Mouse (Mus musculus) forebrain, embryonic 12.5 days (tissue): ENCODE measurements around the gene Plekhs1. TPM values are rescaled to one million over a fixed set of nuclear protein-coding genes. Genes with fewer than 3 reads are reported as not detected.
"Not testable (repeated sequence)": the region's sequence is repeated elsewhere in the genome, so short reads cannot be mapped to it uniquely, and the experiment has no call there.

Experiments
- ATAC-seq: fragments of 200-750 bp; cut with Nextera tagmentation; 2 replicates; pipeline ENCODE4 v1.8.0; 2017; ENCODE audit warnings: moderate TSS enrichment; ENCODE audit not compliant: low FRiP score
- H3K27ac ChIP-seq: fragments of 300-500 bp; sonication (generic); 2 replicates; pipeline ENCODE4 v1.5.1; 2016; ENCODE audit warnings: mild to moderate bottlenecking
- H3K27me3 ChIP-seq: fragments of 300-500 bp; sonication (generic); 2 replicates; pipeline ENCODE4 v1.6.1; 2016; ENCODE audit warnings: mild to moderate bottlenecking
- H3K36me3 ChIP-seq: fragments of 300-500 bp; sonication (generic); replicated peaks from 2 replicates; pipeline ENCODE4 v1.6.1; 2016; ENCODE audit warnings: mild to moderate bottlenecking
- H3K4me1 ChIP-seq: fragments of 300-500 bp; sonication (generic); 2 replicates; pipeline ENCODE4 v1.6.1; 2016
- H3K4me2 ChIP-seq: fragments of 300-500 bp; sonication (generic); 2 replicates; pipeline ENCODE4 v1.6.1; 2016; ENCODE audit warnings: mild to moderate bottlenecking, moderate library complexity
- H3K4me3 ChIP-seq: fragments of 300-500 bp; sonication (generic); replicated peaks from 2 replicates; pipeline ENCODE4 v1.5.1; 2016; ENCODE audit warnings: mild to moderate bottlenecking
- H3K9ac ChIP-seq: fragments of 300-500 bp; sonication (generic); 2 replicates; pipeline ENCODE4 v1.6.1; 2016; ENCODE audit warnings: mild to moderate bottlenecking
- H3K9me3 ChIP-seq: fragments of 300-500 bp; sonication (generic); 2 replicates; pipeline ENCODE4 v1.6.1; 2016
- WGBS: fragments of 180-500 bp; shearing (Covaris S2); methylation state at CpG from one replicate; pipeline ENCODE4 v1.1.7; 2016; 5-methylcytosine and 5-hydroxymethylcytosine counted together
- polyA plus RNA-seq: library from polyadenylated mRNA; unstranded; fragments of >200 nt; fragmentation: Nextera tagmentation; extraction: Ambion mirVana; gene quantifications from 2 replicates; pipeline ENCODE4 v1.2.1, GENCODE M21; 2016

The Plekhs1 gene
- polyA plus RNA-seq, 1 experiment from 2014 or later, result 0.29 TPM

DNA sequence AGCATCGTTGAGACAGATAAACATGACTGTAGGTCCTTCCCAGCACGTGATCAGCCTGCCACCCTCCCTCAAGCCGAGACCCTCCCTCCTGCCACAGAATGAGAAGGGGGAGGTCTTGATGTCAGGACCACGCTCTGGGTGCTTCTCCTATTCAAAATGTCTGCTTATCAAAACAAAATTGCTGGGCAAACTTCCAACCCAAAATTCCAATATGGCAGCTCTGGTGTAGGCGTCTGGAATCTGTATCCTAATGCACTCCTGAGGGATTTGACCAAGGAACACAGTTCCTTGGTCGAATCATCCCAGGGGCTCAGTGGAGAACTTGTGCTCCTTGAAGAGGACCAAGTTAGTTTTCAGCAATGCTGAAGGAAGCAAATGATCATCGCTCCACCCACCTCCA is 25.5 kb downstream of the Plekhs1 start:
- Histone ChIP-seq H3K4me1 (peaks cover 23% of the 10 kb centered on the region), H3K27me3 (peaks cover 14% of the 10 kb centered on the region; the same call in 1 of the 2 replicates), H3K9me3 (no peaks in the 10 kb centered on the region), H3K4me2 (no peak overlapping the region), H3K4me3 (no peak overlapping the region), H3K27ac (no peak overlapping the region), H3K9ac (no peak overlapping the region), H3K36me3 (no peaks in the 10 kb centered on the region)
- ATAC-seq, result no peak
- WGBS, result 87% methylated on average over 7 of the region's 7 CpGs

DNA sequence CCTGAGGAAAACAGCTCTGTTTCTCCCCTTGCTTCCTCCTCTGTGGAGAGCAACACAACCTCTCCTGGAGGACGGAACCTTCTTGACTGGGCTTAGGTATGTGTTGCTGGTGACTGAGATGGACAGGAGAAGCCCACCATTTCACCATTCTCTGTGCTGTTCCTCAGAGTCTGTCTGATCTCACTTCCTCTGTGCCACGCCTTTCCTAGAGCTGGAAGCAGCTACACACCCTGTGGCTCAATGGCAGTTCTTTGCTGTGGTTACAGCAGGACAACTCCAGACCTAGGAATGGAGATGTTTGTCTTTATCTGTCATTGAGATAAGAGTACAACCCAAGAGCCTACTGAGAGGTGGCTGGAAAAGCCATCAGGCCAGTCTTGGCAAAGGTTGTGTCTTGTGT is 25.9 kb downstream of the Plekhs1 start:
- Histone ChIP-seq H3K9ac (no peak overlapping the region), H3K27me3 (peaks cover 12% of the 10 kb centered on the region; the same call in 1 of the 2 replicates), H3K36me3 (no peaks in the 10 kb centered on the region), H3K9me3 (no peaks in the 10 kb centered on the region), H3K4me3 (no peak overlapping the region), H3K27ac (no peak overlapping the region), H3K4me1 (peaks cover 23% of the 10 kb centered on the region), H3K4me2 (no peak overlapping the region)
- ATAC-seq, result no peak
- 98% methylated on average over 2 of the region's 2 CpGs for whole genome bisulfite sequencing

GRCm38 (mm10) chr19:56489601-56490000 is 28.2 kb downstream of the Plekhs1 start:
- H3K4me1 ChIP-seq, result peaks cover 19% of the 10 kb centered on the region
- H3K36me3 ChIP-seq, result no peaks in the 10 kb centered on the region
- ATAC-seq, result no peak
- peaks cover 7% of the 10 kb centered on the region; the same call in 1 of the 2 replicates for H3K27me3 ChIP-seq
- no peak overlapping the region for H3K9ac ChIP-seq
- no peaks in the 10 kb centered on the region for H3K9me3 ChIP-seq
- WGBS, result 91% methylated on average over 6 of the region's 6 CpGs
- H3K4me2 ChIP-seq, result no peak overlapping the region
- no peak overlapping the region for H3K27ac ChIP-seq
- H3K4me3 ChIP-seq, result no peak overlapping the region

- not testable (repeated sequence) for H3K27ac ChIP-seq, ATAC-seq, H3K4me2 ChIP-seq, H3K9me3 ChIP-seq, H3K9ac ChIP-seq, H3K4me3 ChIP-seq, H3K4me1 ChIP-seq, H3K36me3 ChIP-seq, H3K27me3 ChIP-seq
- WGBS, result no CpG with 5 or more reads among the region's 2 CpGs
Observed at GRCm38 (mm10) chr19:56494157-56494556, 32.7 kb downstream of the Plekhs1 start.

GRCm38 (mm10) chr19:56503069-56503468 is 41.6 kb downstream of the Plekhs1 start:
- ATAC-seq, H3K4me3 ChIP-seq, H3K9ac ChIP-seq, H3K4me2 ChIP-seq, H3K27me3 ChIP-seq, H3K27ac ChIP-seq, H3K9me3 ChIP-seq, H3K4me1 ChIP-seq, H3K36me3 ChIP-seq: not testable (repeated sequence)
- no CpG with 5 or more reads among the region's 5 CpGs for WGBS

DNA sequence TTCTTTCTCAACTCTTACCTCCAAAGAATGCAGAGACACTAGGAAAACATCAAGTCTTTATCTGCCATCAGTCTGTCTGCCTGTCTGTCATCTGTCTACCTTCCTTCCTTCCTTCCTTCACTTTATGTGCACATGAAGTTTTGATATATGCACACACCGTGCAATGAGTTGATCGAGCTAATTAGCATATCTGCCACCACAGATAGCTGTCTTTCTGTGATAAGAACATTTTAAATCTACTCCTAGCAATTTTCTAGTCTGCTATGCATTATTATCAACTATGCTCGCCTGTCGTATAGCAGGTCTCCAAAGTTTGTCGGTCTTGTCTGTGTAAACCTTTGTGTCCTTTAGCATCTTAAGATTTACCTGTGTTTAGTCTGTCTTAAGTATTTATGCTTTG is 42.1 kb downstream of the Plekhs1 start:
- not testable (repeated sequence) for H3K27ac ChIP-seq, H3K9me3 ChIP-seq, H3K4me2 ChIP-seq, H3K27me3 ChIP-seq, H3K4me3 ChIP-seq, ATAC-seq, H3K4me1 ChIP-seq, H3K9ac ChIP-seq, H3K36me3 ChIP-seq
- WGBS, result no CpG with 5 or more reads among the region's 5 CpGs

DNA sequence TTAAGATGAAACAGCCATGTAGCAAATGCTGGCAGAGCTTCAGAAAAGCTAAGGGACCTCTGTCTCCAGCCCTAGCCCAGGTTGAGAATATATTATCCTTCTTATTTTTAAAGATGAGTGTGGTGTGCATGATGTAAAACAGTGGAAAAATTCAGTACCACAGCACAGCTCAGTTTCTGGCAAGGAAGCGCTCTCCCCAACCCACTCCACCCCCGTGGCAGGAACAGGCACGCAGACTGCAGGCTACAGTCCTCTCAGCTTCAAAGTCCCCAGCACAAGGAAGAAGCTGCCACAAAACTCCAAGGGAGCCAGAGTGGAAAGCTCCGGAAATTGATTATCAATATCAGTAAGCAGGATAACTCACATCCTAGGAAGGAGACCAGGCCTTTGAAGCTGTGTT is 49.8 kb downstream of the Plekhs1 start:
- H3K9ac ChIP-seq, H3K27me3 ChIP-seq, H3K36me3 ChIP-seq, H3K27ac ChIP-seq, H3K4me1 ChIP-seq, H3K4me2 ChIP-seq, H3K9me3 ChIP-seq, ATAC-seq, H3K4me3 ChIP-seq: not testable (repeated sequence)
- WGBS, result no CpG with 5 or more reads among the region's 4 CpGs

DNA sequence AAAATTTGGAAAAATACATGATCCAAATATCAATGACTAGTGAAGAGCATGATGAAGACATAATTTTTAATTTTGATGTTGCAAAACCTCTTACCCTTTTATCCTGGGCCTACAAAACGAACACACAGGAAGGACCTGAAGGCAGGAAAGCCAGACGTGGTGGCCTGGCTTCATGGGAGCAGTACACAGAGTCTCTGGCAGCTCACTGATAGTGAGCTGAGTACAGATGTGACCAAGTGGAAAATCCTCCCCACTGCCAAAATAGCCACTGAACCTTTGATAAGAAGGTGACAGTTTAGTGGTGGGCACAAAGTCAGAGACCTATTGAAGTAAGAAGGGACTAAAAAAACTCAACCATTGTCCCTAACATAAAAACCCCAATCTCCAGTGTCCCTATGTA is 52.1 kb downstream of the Plekhs1 start:
- H3K9ac ChIP-seq, H3K9me3 ChIP-seq, H3K27me3 ChIP-seq, H3K27ac ChIP-seq, H3K36me3 ChIP-seq, H3K4me2 ChIP-seq, H3K4me1 ChIP-seq, ATAC-seq, H3K4me3 ChIP-seq: not testable (repeated sequence)
- WGBS, result no CpG with 5 or more reads among the region's 2 CpGs

DNA sequence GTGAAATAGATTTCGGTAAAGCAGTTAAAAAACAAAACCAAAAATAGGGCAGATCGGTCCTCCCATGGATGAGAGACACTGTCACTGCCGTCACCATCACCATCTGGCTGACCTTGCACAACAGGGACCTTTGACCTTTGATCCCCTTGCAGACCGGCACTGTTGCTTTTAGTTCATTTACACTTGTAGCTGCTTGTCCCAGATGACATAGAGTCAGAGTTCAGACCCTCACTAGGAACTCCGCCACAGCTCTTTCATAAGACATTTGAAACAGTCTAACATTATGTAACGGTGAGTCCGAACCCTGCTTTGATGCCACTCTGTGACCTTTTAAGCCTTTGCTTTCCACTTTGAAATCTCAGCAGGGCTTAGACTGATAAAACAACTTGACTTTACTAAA is 58.0 kb downstream of the Plekhs1 start:
- not testable (repeated sequence) for H3K27me3 ChIP-seq, H3K9ac ChIP-seq, H3K36me3 ChIP-seq, ATAC-seq, H3K4me2 ChIP-seq, H3K27ac ChIP-seq, H3K9me3 ChIP-seq, H3K4me1 ChIP-seq, H3K4me3 ChIP-seq
- no CpG with 5 or more reads among the region's 7 CpGs for WGBS

GRCm38 (mm10) chr19:56530529-56530928 is 69.1 kb downstream of the Plekhs1 start:
- H3K9ac ChIP-seq, H3K36me3 ChIP-seq, H3K27me3 ChIP-seq, H3K4me2 ChIP-seq, H3K27ac ChIP-seq, H3K4me3 ChIP-seq, H3K9me3 ChIP-seq, H3K4me1 ChIP-seq, ATAC-seq: not testable (repeated sequence)
- WGBS, result no CpG with 5 or more reads among the region's 11 CpGs

DNA sequence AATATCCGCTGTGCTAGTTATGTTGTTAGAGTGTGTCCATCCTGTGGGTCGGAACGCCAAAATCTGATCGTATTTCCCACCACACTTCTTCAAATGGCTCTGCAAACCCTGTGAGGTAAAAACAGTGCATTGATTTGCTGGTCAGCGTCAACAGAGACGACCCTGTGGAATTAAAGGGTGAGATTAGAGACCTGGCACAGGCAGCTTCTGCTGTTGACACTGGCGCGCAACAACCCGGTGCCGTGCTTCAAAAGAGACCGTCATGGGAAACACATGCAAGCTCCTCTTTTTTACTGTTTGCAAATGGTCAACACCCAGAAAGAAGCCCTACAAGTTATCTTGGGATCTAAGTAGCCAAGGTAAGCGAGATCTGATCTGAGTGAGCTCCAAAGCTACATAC is 69.8 kb downstream of the Plekhs1 start:
- H3K4me1 ChIP-seq, result no peaks in the 10 kb centered on the region
- no peaks in the 10 kb centered on the region for H3K27me3 ChIP-seq
- no peak overlapping the region for H3K4me2 ChIP-seq
- H3K36me3 ChIP-seq, result peaks cover 5% of the 10 kb centered on the region
- no peak for ATAC-seq
- H3K4me3 ChIP-seq, result no peak overlapping the region
- no peak overlapping the region for H3K27ac ChIP-seq
- H3K9ac ChIP-seq, result no peak overlapping the region
- H3K9me3 ChIP-seq, result no peaks in the 10 kb centered on the region
- 94% methylated on average over 12 of the region's 12 CpGs for WGBS

- no peaks in the 10 kb centered on the region for H3K9me3 ChIP-seq
- peaks cover 13% of the 10 kb centered on the region for H3K36me3 ChIP-seq
- H3K27ac ChIP-seq, result no peak overlapping the region
- 92% methylated on average over 14 of the region's 14 CpGs for WGBS
- H3K27me3 ChIP-seq, result no peaks in the 10 kb centered on the region
- H3K4me1 ChIP-seq, result no peaks in the 10 kb centered on the region
- H3K4me3 ChIP-seq, result no peak overlapping the region
- H3K4me2 ChIP-seq, result no peak overlapping the region
- no peak for ATAC-seq
- H3K9ac ChIP-seq, result no peak overlapping the region
Observed at GRCm38 (mm10) chr19:56533291-56534071, 72.0 kb downstream of the Plekhs1 start.

DNA sequence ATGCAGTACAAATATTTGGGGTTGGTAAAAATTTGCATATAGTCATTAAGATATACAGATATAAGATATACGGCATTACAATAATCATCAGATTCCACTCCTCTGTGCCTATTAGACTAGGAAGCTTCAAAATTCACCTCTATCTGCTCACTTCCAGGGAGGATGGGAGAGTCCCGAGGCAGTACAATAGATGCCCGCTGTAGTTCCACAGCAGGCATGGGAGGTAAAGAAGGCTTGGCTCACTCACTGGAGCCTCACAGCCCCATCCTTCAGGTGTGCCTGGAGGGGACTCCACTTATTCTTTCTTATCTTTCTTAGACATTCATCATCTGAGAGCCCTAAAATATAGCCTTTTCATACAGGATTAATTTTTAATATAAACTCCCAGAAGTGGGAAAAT is 72.9 kb downstream of the Plekhs1 start:
- 86% methylated on average over 3 of the region's 3 CpGs for WGBS
- Histone ChIP-seq H3K4me3 (no peak overlapping the region), H3K27ac (no peak overlapping the region), H3K9ac (no peak overlapping the region), H3K27me3 (no peaks in the 10 kb centered on the region), H3K9me3 (no peaks in the 10 kb centered on the region), H3K4me1 (no peaks in the 10 kb centered on the region), H3K36me3 (peaks cover 13% of the 10 kb centered on the region), H3K4me2 (no peak overlapping the region)
- ATAC-seq, result no peak
